Mouse (Mus musculus) inflammation-experienced regulatory T-cells, adult 6 months (primary cell): Measurements from ENCODE around the gene Gps1. TPM values are rescaled to one million over a fixed set of nuclear protein-coding genes. Genes with fewer than 3 reads are reported as not detected.
A peak's percentile ranks its signal among the peaks of the same experiment; 100 is the strongest.
"Not testable (repeated sequence)": the region's sequence is repeated elsewhere in the genome, so short reads cannot be mapped to it uniquely, and the experiment has no call there.

Experiments
- ATAC-seq: one replicate; pipeline ENCODE4 v1.8.0; 2017
- polyA plus RNA-seq, 3 experiments: library from polyadenylated mRNA; unstranded; fragments of 100-300 nt; shearing (Covaris generic); gene quantifications; one replicate each; pipeline ENCODE4 v1.2.1; 2017

Gps1 gene
- polyA plus RNA-seq, result 100 to 1,000 TPM; 121 to 154 (median 127) TPM

- ATAC-seq, result peak; percentile 92
These were observed at the start of gene Gps1, which contains the start of gene Rfng for GRCm38 (mm10) chr11:120784064-120784791. Gps1 (plus strand) TSS chr11:120784272. Rfng (minus strand) TSS chr11:120784207.

GRCm38 (mm10) chr11:120736424-120736823 is 47.6 kb upstream of the Gps1 start:
- no peak for ATAC-seq

GRCm38 (mm10) chr11:120740981-120741380 is 43.1 kb upstream of the Gps1 start:
- no peak for ATAC-seq

GRCm38 (mm10) chr11:120744121-120744701 is 39.9 kb upstream of the Gps1 start:
- ATAC-seq, result no peak

GRCm38 (mm10) chr11:120747974-120748373 is 36.1 kb upstream of the Gps1 start:
- ATAC-seq, result no peak

GRCm38 (mm10) chr11:120749430-120749829 is 34.6 kb upstream of the Gps1 start:
- ATAC-seq, result no peak

GRCm38 (mm10) chr11:120751606-120752005 is 32.5 kb upstream of the Gps1 start:
- no peak for ATAC-seq

- ATAC-seq, result no peak
These were observed 23.8 kb upstream of the Gps1 start for GRCm38 (mm10) chr11:120760236-120760635.

GRCm38 (mm10) chr11:120761811-120762671 is 22.0 kb upstream of the Gps1 start:
- no peak for ATAC-seq

GRCm38 (mm10) chr11:120762672-120763041 is 21.4 kb upstream of the Gps1 start, which contains the start of gene Hmga1b:
Hmga1b (plus strand) TSS chr11:120762794.
- not testable (repeated sequence) for ATAC-seq

- not testable (repeated sequence) for ATAC-seq
These were observed 20.7 kb upstream of the Gps1 start for GRCm38 (mm10) chr11:120763121-120763999.

GRCm38 (mm10) chr11:120767023-120767422 is 17.0 kb upstream of the Gps1 start:
- ATAC-seq, result not testable (repeated sequence)

GRCm38 (mm10) chr11:120768206-120768605 is 15.9 kb upstream of the Gps1 start:
- no peak for ATAC-seq

- ATAC-seq, result no peak
These were observed 11.3 kb upstream of the Gps1 start for GRCm38 (mm10) chr11:120772749-120773148.

GRCm38 (mm10) chr11:120773463-120774190 is 10.4 kb upstream of the Gps1 start:
- ATAC-seq, result no peak

- peak; percentile 95 for ATAC-seq
These were observed 8.2 kb upstream of the Gps1 start for GRCm38 (mm10) chr11:120775774-120776469.

- no peak for ATAC-seq
These were observed 6.9 kb upstream of the Gps1 start for GRCm38 (mm10) chr11:120777123-120777522.

GRCm38 (mm10) chr11:120779876-120780275 is 4.2 kb upstream of the Gps1 start:
- no peak for ATAC-seq

- ATAC-seq, result not testable (repeated sequence)
These were observed 2.7 kb upstream of the Gps1 start for GRCm38 (mm10) chr11:120781361-120781760.

- ATAC-seq, result peak; percentile 19
These were observed 527 bp upstream of the Gps1 start for GRCm38 (mm10) chr11:120783426-120784063.
